23 mouse cellular contexts compared by ENCODE assay signal in the genomic region with DNA sequence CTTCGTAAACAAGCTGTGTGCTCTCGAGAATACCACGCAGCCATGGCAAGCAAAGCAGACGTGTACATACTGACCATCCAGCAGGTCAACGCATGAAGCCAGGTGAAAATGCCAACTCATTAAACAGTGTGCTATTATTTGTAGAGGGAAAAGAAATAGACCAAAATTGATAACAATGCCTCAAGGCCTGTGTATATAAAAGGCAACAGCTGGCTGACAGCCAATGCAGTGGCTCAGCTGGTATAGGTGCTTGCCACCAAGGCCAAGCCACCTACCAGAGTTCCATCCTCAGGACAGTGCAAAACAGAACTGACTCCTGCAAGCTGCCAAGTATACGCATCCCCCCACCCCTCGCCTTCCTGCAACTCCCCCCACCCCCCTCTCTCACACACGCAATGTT. TPM values are rescaled to one million over a fixed set of nuclear protein-coding genes. Genes with fewer than 3 reads are reported as not detected.
A peak's percentile ranks its signal among the peaks of the same experiment; 100 is the strongest.
DNase-seq lines count a peak whose midpoint lies in the region; ATAC-seq and TF ChIP-seq lines count a peak whose summit lies in the region.
"Had no signal": no experiment of that assay in that cellular context is flagged by ENCODE, and none has a peak within 500 bp of the region (broad histone marks: within the 10 kb centered on the region; RNA-seq: fewer than 3 reads in every experiment).

No protein-coding gene starts in this region.

- peaks cover 24% of the 10 kb centered on the region for H3K4me1 ChIP-seq in liver, adult 2 months (ENCODE audit: control insufficient read depth, insufficient read depth, low read length)
- H3K4me1 ChIP-seq in liver, embryonic 11.5 days (replicated peaks; ENCODE audit: control insufficient read depth, insufficient read depth, low read length) = peaks cover 66% of the 10 kb centered on the region
- H3K4me1 ChIP-seq in forebrain, embryonic 11.5 days (replicated peaks; ENCODE audit: control insufficient read depth, insufficient read depth, low read length) = no peaks in the 10 kb centered on the region

- peak; percentile 15 to 19 for DNase-seq in cerebellum, postnatal 36 days
- no peak for DNase-seq in cerebellum, adult 9-10 months
- DNase-seq in liver, adult 2 months (ENCODE audit: extremely low read depth, low read depth, low spot score) = peak; percentile 52
- no peak for DNase-seq in liver, embryonic 11.5 days (ENCODE audit: low spot score)
- DNase-seq in urinary bladder, postnatal 14 days (ENCODE audit: low spot score) = peak; percentile 48
- no peak for DNase-seq in urinary bladder, postnatal 4 days (ENCODE audit: low spot score in 2 of 2)
- no peak for DNase-seq in forebrain, embryonic 11.5 days (ENCODE audit: low spot score)
- DNase-seq in right cerebral cortex, postnatal 36 days (ENCODE audit: low spot score in 2 of 2) = no peak
- DNase-seq: gastrocnemius, postnatal 36 days; layer of hippocampus, postnatal 36 days; lung, postnatal 4 days; thymus, adult 18-20 months had no signal

- H3K9ac ChIP-seq in liver, adult 2 months (ENCODE audit: low read depth, low read length) = no peak overlapping the region
- no peak overlapping the region for H3K9ac ChIP-seq in liver, embryonic 11.5 days (ENCODE audit: low read depth, low read length)
- no peak overlapping the region for H3K9ac ChIP-seq in forebrain, embryonic 11.5 days (ENCODE audit: low read length)
- H3K9ac ChIP-seq: embryonic facial prominence, embryonic 13.5 days; hindbrain, embryonic 12.5 days; neural tube, embryonic 15.5 days had no signal

- no peak overlapping the region for H3K4me2 ChIP-seq in liver, embryonic 11.5 days
- H3K4me2 ChIP-seq in forebrain, embryonic 11.5 days (ENCODE audit: low read depth, low read length, severe bottlenecking) = no peak overlapping the region
- H3K4me2 ChIP-seq: embryonic facial prominence, embryonic 13.5 days; heart, embryonic 11.5 days; hindbrain, embryonic 12.5 days; midbrain, embryonic 11.5 days; neural tube, embryonic 15.5 days had no signal

- no peak for TF ChIP-seq CTCF in liver, adult 2 months (IDR thresholded peaks at IDR 0.05; ENCODE audit: low read depth, low read length)

- no peaks in the 10 kb centered on the region for H3K27me3 ChIP-seq in liver, adult 2 months (ENCODE audit: control insufficient read depth, insufficient read depth, low read length)
- H3K27me3 ChIP-seq in liver, embryonic 11.5 days (replicated peaks; ENCODE audit: control insufficient read depth, insufficient read depth, low read length) = no peaks in the 10 kb centered on the region
- no peaks in the 10 kb centered on the region for H3K27me3 ChIP-seq in forebrain, embryonic 11.5 days (ENCODE audit: control insufficient read depth, insufficient read depth, low read length)
- H3K27me3 ChIP-seq: embryonic facial prominence, embryonic 13.5 days; hindbrain, embryonic 12.5 days; neural tube, embryonic 15.5 days had no signal

- WGBS in liver, adult 2 months = 56% methylated on average over 8 of the region's 8 CpGs
- 89% methylated on average over 8 of the region's 8 CpGs for WGBS in liver, embryonic 11.5 days
- 90% methylated on average over 8 of the region's 8 CpGs for whole genome bisulfite sequencing in forebrain, embryonic 11.5 days

- peaks cover 42% of the 10 kb centered on the region for H3K79me2 ChIP-seq in liver, adult 2 months (ENCODE audit: control insufficient read depth, insufficient read depth, low read length)

- H3K36me3 ChIP-seq in liver, adult 2 months (ENCODE audit: control insufficient read depth, insufficient read depth, low read length) = no peaks in the 10 kb centered on the region
- no peaks in the 10 kb centered on the region for H3K36me3 ChIP-seq in liver, embryonic 11.5 days (ENCODE audit: control insufficient read depth, insufficient read depth, low read length)
- no peaks in the 10 kb centered on the region for H3K36me3 ChIP-seq in forebrain, embryonic 11.5 days (ENCODE audit: control insufficient read depth, insufficient read depth, low read length)

- H3K27ac ChIP-seq in liver, adult 2 months (replicated peaks; ENCODE audit: insufficient read depth, low read depth, low read length) = no peak overlapping the region
- H3K27ac ChIP-seq in liver, embryonic 11.5 days (ENCODE audit: low read depth, low read length) = no peak overlapping the region
- H3K27ac ChIP-seq in forebrain, embryonic 11.5 days (ENCODE audit: low read depth, low read length) = no peak overlapping the region
- H3K27ac ChIP-seq: embryonic facial prominence, embryonic 13.5 days; forebrain, embryonic 10.5 days; hindbrain, embryonic 12.5 days; limb, embryonic 10.5 days; neural tube, embryonic 15.5 days had no signal

- ATAC-seq in liver, embryonic 11.5 days (replicated peaks; ENCODE audit: low FRiP score) = no peak
- no peak for ATAC-seq in forebrain, embryonic 11.5 days (replicated peaks; ENCODE audit: low FRiP score)

- H3K9me3 ChIP-seq in liver, embryonic 11.5 days (ENCODE audit: control insufficient read depth, low read length) = no peaks in the 10 kb centered on the region
- H3K9me3 ChIP-seq in forebrain, embryonic 11.5 days (ENCODE audit: control insufficient read depth, low read length) = no peaks in the 10 kb centered on the region
- H3K9me3 ChIP-seq: embryonic facial prominence, embryonic 13.5 days; forebrain, embryonic 10.5 days; hindbrain, embryonic 12.5 days; limb, embryonic 10.5 days; neural tube, embryonic 15.5 days had no signal

- no peak overlapping the region for H3K4me3 ChIP-seq in liver, adult 2 months (ENCODE audit: insufficient read depth, low read depth, low read length)
- H3K4me3 ChIP-seq in liver, embryonic 11.5 days (ENCODE audit: low read depth, low read length) = no peak overlapping the region
- no peak overlapping the region for H3K4me3 ChIP-seq in forebrain, embryonic 11.5 days (ENCODE audit: low read depth, low read length)
- H3K4me3 ChIP-seq: embryonic facial prominence, embryonic 13.5 days; forebrain, embryonic 10.5 days; hindbrain, embryonic 12.5 days; limb, embryonic 10.5 days; neural tube, embryonic 15.5 days had no signal

- TF ChIP-seq POLR2A in liver, adult 2 months (IDR thresholded peaks at IDR 0.05; ENCODE audit: extremely low read depth, insufficient read depth, low read length) = no peak

RNA-seq across cellular contexts. Expression of a gene that starts 6.3 kb away (rescaled TPM):
- not detected in 2 replicates for total RNA-seq in liver, adult 2 months (2014; rRNA removed)
- polyA plus RNA-seq in liver, adult 2 months (2012; rRNA removed) = not detected in 2 replicates
- polyA plus RNA-seq in liver, embryonic 11.5 days (2014; fragmentation: Nextera tagmentation; extraction: Ambion mirVana) = 0.10 TPM in 1 of 2 replicates, not detected in the other
- polyA plus RNA-seq in forebrain, embryonic 11.5 days (2014; fragmentation: Nextera tagmentation; extraction: Ambion mirVana) = not detected in 2 replicates
- total RNA-seq: gastrocnemius, postnatal 36 days; layer of hippocampus, postnatal 36 days had no signal
- polyA plus RNA-seq: embryonic facial prominence, embryonic 13.5 days; heart, embryonic 11.5 days; hindbrain, embryonic 12.5 days; intestine, embryonic 14.5 days; midbrain, embryonic 11.5 days had no signal

RNA-seq across cellular contexts. Expression of a gene that starts 9.2 kb away (rescaled TPM):
- 14.5 and 22.3 TPM in 2 replicates for total RNA-seq in liver, adult 2 months (2014; rRNA removed)
- polyA plus RNA-seq in liver, adult 2 months (2012; rRNA removed) = 23.2 and 25.2 TPM in 2 replicates
- polyA plus RNA-seq in liver, embryonic 11.5 days (2014; fragmentation: Nextera tagmentation; extraction: Ambion mirVana) = 51.2 and 55.4 TPM in 2 replicates
- polyA plus RNA-seq in forebrain, embryonic 11.5 days (2014; fragmentation: Nextera tagmentation; extraction: Ambion mirVana) = 18.0 and 23.2 TPM in 2 replicates

RNA-seq across cellular contexts. Expression of a gene that starts 51.3 kb away (rescaled TPM):
- total RNA-seq in liver, adult 2 months (2014; rRNA removed) = not detected in 2 replicates
- polyA plus RNA-seq in liver, adult 2 months (2012; rRNA removed) = not detected in 2 replicates
- polyA plus RNA-seq in liver, embryonic 11.5 days (2014; fragmentation: Nextera tagmentation; extraction: Ambion mirVana) = not detected in 2 replicates
- not detected in 2 replicates for polyA plus RNA-seq in forebrain, embryonic 11.5 days (2014; fragmentation: Nextera tagmentation; extraction: Ambion mirVana)
- total RNA-seq: gastrocnemius, postnatal 36 days; layer of hippocampus, postnatal 36 days had no signal
- polyA plus RNA-seq: C2C12; cortical plate, adult 2 months; embryonic facial prominence, embryonic 13.5 days; forebrain, embryonic 10.5 days; frontal cortex, adult 2 months; heart, embryonic 11.5 days; hindbrain, embryonic 12.5 days; intestine, embryonic 14.5 days; limb, embryonic 10.5 days; midbrain, embryonic 11.5 days; neural tube, embryonic 15.5 days had no signal

RNA-seq across cellular contexts. Expression of a gene that starts 53.1 kb away (rescaled TPM):
- 18.7 and 21.1 TPM in 2 replicates for total RNA-seq in liver, adult 2 months (2014; rRNA removed)
- 38.7 and 39.9 TPM in 2 replicates for polyA plus RNA-seq in liver, adult 2 months (2012; rRNA removed)
- polyA plus RNA-seq in liver, embryonic 11.5 days (2014; fragmentation: Nextera tagmentation; extraction: Ambion mirVana) = 34.2 and 36.0 TPM in 2 replicates
- polyA plus RNA-seq in forebrain, embryonic 11.5 days (2014; fragmentation: Nextera tagmentation; extraction: Ambion mirVana) = 41.3 and 46.6 TPM in 2 replicates

Comparison
In these comparisons a context has a peak if more than half of its experiments do, and no peak if none do; other contexts are left out.
1. DNase-seq: peak in cerebellum, postnatal 36 days (2 of 2), liver, adult 2 months (single experiment) and urinary bladder, postnatal 14 days (single experiment); none in cerebellum, adult 9-10 months (single experiment), liver, embryonic 11.5 days (single experiment), urinary bladder, postnatal 4 days (0 of 2), forebrain, embryonic 11.5 days (single experiment) and right cerebral cortex, postnatal 36 days (0 of 2).